Mouse (Mus musculus): ENCODE data around the gene Igbp1b.

Gene Igbp1b

GRCm38 (mm10) chr6:138658516-138658915 lies at the start of gene Igbp1b:
Gene Igbp1b (minus strand): TSS chr6:138658544.
- DNase-seq (ENCODE audit: low spot score) = peak; percentile 1

- DNase-seq (ENCODE audit: low spot score) = no peak
Observed at GRCm38 (mm10) chr6:138682959-138683358, 24.6 kb upstream of the Igbp1b start.

DNA sequence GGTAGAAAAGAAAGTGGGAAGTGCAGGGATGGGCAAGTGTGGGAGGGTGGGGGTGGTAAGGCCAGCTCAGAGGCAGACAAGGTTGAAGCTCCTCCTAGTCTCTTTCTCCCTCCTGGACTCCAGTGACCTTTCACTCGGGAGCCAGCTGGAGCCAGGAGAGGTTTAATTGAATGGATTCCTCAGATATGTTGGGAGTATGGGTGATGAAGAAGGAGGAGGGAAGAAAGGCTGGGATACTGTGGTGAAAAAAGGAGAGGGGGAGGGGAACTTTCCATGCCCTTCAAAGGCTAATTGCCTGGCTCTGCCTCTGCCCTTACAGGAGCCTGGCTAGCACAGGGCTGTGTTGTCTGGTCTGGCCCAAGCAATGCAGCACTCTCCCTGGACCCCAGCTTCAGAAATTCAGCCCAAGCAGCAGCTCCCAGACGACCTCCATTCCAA lies 14.4 kb upstream of the Igbp1b start:
- DNase-seq (ENCODE audit: low spot score) = peak; percentile 30

DNA sequence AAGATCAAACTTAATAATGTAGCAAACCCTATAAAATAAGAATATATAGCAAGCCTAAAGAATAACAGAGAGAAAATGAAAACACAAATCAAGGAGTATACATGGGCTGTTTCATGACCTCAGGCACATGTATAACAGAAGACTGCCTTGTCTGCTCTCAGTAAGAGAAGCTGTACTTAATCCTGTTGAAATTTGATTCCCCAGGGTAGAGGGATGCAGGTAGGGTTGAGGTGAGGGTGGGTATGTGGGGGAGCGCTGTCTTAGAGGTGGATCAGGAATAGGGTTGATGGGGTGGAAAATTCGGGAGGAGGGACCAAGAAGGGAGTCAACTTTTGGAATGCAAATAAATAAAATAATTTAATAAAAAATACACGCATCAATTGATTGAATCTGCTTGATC lies 7.1 kb upstream of the Igbp1b start:
- no peak for DNase-seq (ENCODE audit: low spot score)

GRCm38 (mm10) chr6:138645604-138646003 lies 12.7 kb downstream of the Igbp1b start:
- DNase-seq (ENCODE audit: low spot score) = no peak

DNA sequence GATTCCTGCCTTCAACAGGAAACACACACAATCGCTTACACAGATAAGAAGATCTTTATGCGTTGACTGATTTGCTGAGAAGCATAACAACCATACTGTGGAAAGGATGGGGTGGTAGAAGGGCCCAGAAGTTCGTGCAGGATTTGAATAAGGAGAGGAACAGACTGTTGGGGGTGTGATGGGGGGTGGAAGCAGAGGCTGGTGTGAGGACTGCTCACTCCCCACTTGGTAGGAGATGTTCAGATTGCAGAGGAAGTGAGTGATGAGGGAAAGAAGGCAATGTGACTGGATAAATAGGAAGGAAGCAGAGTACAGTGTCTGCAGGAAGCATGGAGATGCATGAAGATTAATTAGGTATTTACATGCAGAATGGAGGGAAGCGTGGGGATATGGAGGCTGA lies 19.0 kb downstream of the Igbp1b start:
- DNase-seq (ENCODE audit: low spot score) = no peak

- DNase-seq (ENCODE audit: low spot score) = no peak
Observed at GRCm38 (mm10) chr6:138620786-138621185, 37.6 kb downstream of the Igbp1b start.

GRCm38 (mm10) chr6:138618396-138618795 lies 39.9 kb downstream of the Igbp1b start:
- no peak for DNase-seq (ENCODE audit: low spot score)
